Mouse (Mus musculus) myocyte (in vitro differentiated cells): Measurements from ENCODE around the gene Kcna5.

Source experiments
- E2F4 ChIP-seq: IDR thresholded peaks from one replicate; pipeline ENCODE4 v1.6.1; 2011; ENCODE audit warnings: mild to moderate bottlenecking, control low read depth, moderate library complexity; ENCODE audit not compliant: insufficient read depth
- MAX ChIP-seq: IDR thresholded peaks from one replicate; pipeline ENCODE4 v1.6.1; 2011; ENCODE audit warnings: low read depth, mild to moderate bottlenecking, control low read depth
- MYOG ChIP-seq, 3 experiments: IDR thresholded peaks; one replicate each; pipeline ENCODE4 v1.6.1; 2011; ENCODE audit warnings: control low read depth in 2 of 3, low read depth in 2 of 3, mild to moderate bottlenecking in 2 of 3; ENCODE audit not compliant: insufficient read length in 2 of 3, control insufficient read depth in 1 of 3, insufficient read depth in 1 of 3
- POLR2A ChIP-seq: IDR thresholded peaks from one replicate; pipeline ENCODE4 v1.6.1; 2011; ENCODE audit warnings: low read depth, mild to moderate bottlenecking, control low read depth, moderate library complexity; ENCODE audit not compliant: insufficient read length
- TCF12 ChIP-seq: IDR thresholded peaks from one replicate; pipeline ENCODE4 v1.6.1; 2011; ENCODE audit warnings: mild to moderate bottlenecking, control low read depth; ENCODE audit not compliant: poor library complexity, insufficient read depth, severe bottlenecking
- TCF3 ChIP-seq: IDR thresholded peaks from one replicate; pipeline ENCODE4 v1.6.1; 2011; ENCODE audit warnings: low read depth, control low read depth; ENCODE audit not compliant: insufficient read length

- no peak for TF ChIP-seq TCF3
- TF ChIP-seq POLR2A, result no peak
- TF ChIP-seq E2F4, result no peak
- TF ChIP-seq TCF12, result no peak
- TF ChIP-seq MAX, result no peak
- no peak for TF ChIP-seq MYOG (IDR thresholded peaks at IDR 0.05; ENCODE audit: control insufficient read depth in 1 of 3, insufficient read depth in 1 of 3, insufficient read length in 2 of 3, low read depth in 2 of 3)
Measured at GRCm38 (mm10) chr6:126534531-126535207, 543 bp downstream of the Kcna5 start.
